Mouse (Mus musculus): ENCODE measurements around the gene Gm5134.

GRCm38 (mm10) chr10:76016886-76017285 is 62.6 kb downstream of the Gm5134 start:
- TF ChIP-seq CTCF (conservative IDR thresholded peaks at IDR 0.05; ENCODE audit: insufficient read depth, insufficient read length, low read depth, low read length) (no peak), POLR2A (IDR thresholded peaks at IDR 0.05; ENCODE audit: low read depth, low read length) (no peak)

Measured in kidney, adult 2 months (tissue).